Mouse (Mus musculus) left cerebral cortex, postnatal 4 days (tissue): ENCODE data around the gene Krt19. TPM values are rescaled to one million over a fixed set of nuclear protein-coding genes. Genes with fewer than 3 reads are reported as not detected.
A peak's percentile ranks its signal among the peaks of the same experiment; 100 is the strongest.

ENCODE experiments used
- DNase-seq: peaks from one replicate; pipeline ENCODE4 v3.0.0-alpha.2; 2022
- intact Hi-C: fragments of 180-260 bp; cut with DNase I; formaldehyde crosslinking; loops from one replicate; pipeline ENCODE4 v1.15.1; 2025
- total RNA-seq, 2 experiments: library from RNA; stranded (reverse); gene quantifications; 2 replicates each; pipeline ENCODE4 v1.2.3; 2021

The Krt19 gene
- 1 to 10 TPM; 1.2 to 1.5 TPM for total RNA-seq

DNA sequence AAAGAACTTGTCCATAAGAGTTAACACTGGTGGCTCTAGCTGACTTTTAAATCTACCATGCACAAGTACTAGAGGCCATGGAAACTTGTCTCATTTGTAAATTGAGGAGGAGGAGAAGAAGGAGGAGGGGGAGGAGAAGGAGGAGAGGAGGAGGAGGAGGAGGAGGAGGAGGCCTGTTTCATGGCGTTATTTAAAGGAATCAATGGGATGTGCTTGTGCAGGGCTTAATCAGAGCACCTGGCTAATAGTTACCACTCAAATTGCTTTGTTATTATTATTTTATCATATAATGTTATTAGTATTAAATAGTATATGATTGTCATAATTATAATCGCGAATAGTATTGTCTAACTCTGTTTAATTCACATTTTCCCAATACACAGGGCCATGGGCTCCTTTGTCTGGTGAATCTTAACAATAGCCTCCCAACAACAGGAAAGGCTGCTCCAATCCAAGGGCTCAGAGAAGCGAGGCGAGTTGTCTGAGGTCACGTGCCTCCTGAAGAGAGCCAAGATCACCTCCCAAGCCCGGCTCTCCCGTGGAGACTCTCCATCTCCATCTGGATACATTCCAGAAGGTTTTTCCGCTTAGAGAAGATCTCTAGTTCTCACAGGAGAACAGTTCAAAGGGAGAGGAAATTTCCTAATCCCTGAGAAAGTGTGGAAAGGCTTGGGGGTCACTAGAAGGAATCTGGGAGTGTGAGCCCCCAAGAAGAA, at the start of gene Krt19:
Krt19 (minus strand) TSS at position 51 of the 716 bp plus-strand sequence.
- no peak for DNase-seq
- intact Hi-C loops = no loop called here

GRCm38 (mm10) chr11:100192992-100193391, 44.5 kb upstream of the Krt19 start, which contains the start of gene Krt9:
Krt9 (minus strand) TSS chr11:100193246.
- intact Hi-C loops = no loop called here
- no peak for DNase-seq

- intact Hi-C loops = no loop called here
- DNase-seq = no peak
These were observed 43.4 kb upstream of the Krt19 start for GRCm38 (mm10) chr11:100191820-100192219.

DNA sequence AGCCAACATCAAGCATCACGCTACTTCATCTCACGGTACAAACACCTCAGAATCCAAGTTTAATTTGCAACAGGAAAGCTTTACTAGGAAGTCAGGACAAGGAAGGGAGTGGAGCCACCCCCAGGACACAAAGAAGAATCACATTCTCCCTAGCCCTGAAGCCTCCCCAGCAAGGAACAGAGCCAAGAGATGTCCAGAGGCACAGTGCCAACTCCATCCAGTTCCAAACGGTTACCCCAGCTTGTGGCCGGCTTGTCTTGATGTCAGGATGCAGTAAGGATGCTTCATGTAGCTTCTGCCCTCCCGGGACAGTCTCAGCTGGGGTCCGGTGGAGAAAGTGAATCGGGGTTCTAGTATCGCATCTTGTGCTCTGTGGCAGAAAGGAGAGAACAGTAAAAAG, 38.3 kb upstream of the Krt19 start:
- DNase-seq = peak; percentile 39
- intact Hi-C loops = no loop called here

- DNase-seq = no peak
- intact Hi-C loops = no loop called here
These were observed 33.3 kb upstream of the Krt19 start for GRCm38 (mm10) chr11:100181725-100182124.

- no peak for DNase-seq
- intact Hi-C loops = loop anchor here (10.0 kb wide), 1 partner anchor 96 kb away; no protein-coding TSS in a partner anchor
These were observed 30.8 kb upstream of the Krt19 start for GRCm38 (mm10) chr11:100179260-100179659.

- DNase-seq = no peak
- intact Hi-C loops = loop anchor here (10.0 kb wide), 1 partner anchor 96 kb away; no protein-coding TSS in a partner anchor
These were observed 29.8 kb upstream of the Krt19 start for GRCm38 (mm10) chr11:100178307-100178706.

GRCm38 (mm10) chr11:100176791-100177190, 28.3 kb upstream of the Krt19 start:
- intact Hi-C loops = loop anchor here (10.0 kb wide), 1 partner anchor 98 kb away; no protein-coding TSS in a partner anchor
- DNase-seq = no peak

- intact Hi-C loops = loop anchor here (2.0 kb wide), 1 partner anchor 704 kb away; no protein-coding TSS in a partner anchor
- DNase-seq = peak; percentile 76
These were observed 20.6 kb upstream of the Krt19 start for GRCm38 (mm10) chr11:100168765-100169762.

DNA sequence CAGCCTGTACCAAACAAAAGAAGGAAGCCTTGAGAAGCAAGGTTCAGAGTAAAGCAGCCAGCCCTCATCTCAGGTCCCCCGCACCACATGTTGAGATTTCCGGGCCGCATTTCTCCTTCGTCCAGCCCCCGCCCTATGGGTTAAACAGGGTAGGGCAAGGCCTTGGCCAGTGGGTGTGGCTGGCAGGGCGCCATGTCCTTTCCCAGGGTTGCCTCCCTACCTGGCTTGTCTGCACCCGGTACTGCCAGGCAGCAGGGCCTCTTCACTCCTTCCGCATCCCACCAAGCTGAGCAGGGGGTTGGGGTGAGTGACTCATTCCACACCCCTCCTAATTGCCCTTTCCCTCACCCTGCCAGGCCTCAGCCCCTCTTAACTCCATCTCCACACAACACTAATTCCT, 19.6 kb upstream of the Krt19 start:
- intact Hi-C loops = loop anchor here (2.0 kb wide), 1 partner anchor 703 kb away; no protein-coding TSS in a partner anchor
- no peak for DNase-seq

DNA sequence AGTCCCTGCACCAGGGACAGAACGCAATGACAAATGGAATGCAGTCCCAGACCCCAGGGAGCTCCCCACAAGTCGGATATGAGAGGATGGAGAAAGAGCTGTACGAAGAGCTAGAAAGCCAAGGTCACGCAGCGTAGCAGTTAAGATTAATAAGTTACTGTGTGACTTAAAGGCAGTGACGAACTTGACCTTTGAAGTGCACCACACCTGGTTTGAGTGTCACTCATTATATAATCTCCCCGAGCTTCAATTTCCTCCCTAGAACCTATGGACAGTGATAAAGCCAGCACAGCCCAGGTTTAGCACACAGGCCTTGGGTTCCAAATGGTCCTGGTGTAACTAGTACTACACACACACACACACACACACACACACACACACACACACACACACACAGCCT, 15.9 kb upstream of the Krt19 start:
- intact Hi-C loops = no loop called here
- DNase-seq = no peak

DNA sequence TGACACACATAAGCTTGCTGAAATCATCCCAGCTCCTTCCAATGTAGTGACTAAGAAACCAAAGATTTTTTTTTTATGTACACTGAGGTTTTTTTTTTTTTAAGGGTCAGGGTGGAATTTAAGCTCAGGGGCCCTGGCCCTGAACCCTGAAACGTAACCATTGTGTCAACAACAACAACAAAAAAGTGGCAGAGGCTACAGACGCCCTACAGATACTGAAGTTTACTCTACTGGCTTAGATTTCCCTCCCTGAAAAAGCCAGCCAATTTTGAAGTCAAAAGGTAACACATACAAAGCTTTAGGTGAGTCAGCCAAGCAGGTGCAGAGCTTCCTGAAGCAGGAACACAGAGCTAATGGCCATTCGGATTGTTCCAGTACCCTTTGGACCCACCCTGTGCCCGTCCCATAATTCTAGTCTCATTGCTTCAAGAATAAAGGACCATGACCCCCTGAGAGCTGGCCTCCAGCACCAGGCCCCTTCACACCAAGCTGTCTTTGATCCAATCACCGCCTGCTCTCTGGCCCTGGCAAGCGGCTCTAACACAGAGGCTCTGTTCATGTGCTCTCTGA, 9.5 kb upstream of the Krt19 start:
- DNase-seq = no peak

GRCm38 (mm10) chr11:100157331-100157730, 8.9 kb upstream of the Krt19 start:
- intact Hi-C loops = no loop called here

More for the DNA sequence above, 9.5 kb upstream of the Krt19 start:
- intact Hi-C loops = no loop called here

DNA sequence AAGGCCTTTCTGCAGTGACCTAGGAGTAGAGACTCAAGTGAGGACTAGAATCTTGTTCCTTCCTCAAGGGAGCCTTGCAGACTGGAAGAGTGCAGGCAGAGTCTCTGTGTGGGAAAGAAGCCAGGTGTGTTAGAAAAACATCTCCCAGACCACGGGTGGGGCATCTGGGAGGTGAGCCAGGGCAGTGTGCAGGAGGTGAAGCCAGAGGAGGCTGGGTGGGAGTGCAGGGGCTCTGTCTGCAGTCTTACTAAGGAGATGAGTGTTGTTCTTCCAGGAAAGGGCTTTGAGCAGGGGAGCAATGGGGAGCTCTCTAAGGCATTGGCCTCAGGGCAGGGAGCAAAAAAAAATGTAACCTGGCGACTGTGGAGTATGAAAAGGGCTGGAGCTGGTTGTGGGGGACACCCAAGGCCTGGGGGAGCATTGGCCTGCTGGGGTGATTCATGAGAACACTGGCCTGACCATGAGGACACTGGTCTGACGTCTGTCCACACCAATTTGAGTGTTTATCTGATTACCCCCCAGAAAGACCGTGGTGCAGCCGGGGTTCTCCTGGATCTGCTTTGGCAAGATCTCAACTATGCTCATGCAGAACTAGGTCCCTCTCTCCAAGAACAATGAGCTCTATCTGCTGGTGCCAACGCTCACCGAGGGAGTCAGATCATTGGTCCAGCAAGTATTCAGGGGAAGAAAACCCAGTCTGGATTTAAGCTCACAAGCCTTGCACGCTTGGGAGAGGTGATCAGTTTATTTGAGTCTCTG, 7.2 kb upstream of the Krt19 start:
- intact Hi-C loops = no loop called here
- no peak for DNase-seq

More at GRCm38 (mm10) chr11:100157331-100157730, 8.9 kb upstream of the Krt19 start:
- DNase-seq = no peak

DNA sequence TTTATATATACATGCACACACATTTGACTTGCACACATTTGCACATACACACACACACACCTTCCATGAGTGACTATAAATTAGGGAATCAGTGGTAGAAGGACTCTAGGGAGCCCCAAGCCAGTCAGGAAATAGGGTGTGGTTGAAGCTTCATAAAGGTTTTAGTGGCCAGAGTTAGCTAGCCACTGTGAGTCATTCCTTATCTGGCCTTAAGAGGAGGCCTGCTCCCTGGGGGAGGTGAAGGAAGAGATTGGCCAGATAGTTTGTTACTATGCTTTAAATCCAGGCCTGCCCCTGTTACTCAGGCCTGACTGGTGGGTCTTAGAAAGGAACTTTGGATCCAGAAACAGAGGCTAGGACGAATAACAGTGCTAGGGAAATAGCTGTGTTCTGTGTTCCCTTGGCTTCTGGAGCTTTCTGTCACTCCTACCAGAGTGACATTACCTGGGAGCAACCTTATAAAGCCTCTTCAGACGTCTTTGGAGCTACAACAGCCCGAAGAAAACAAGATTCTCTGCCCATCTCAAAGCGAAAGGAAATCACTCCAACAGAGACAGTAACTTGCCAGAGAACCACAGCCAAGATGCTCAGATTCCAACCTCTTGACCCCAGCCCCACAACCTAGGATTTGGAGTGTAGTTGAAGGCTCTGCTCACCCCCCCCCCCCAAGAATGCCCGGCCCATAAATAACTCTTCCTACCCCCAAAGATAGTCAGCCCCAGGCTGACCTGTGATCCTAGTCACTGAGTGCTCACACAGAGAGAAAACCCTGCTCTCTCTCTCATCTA, 705 bp downstream of the Krt19 start:
- no peak for DNase-seq
- intact Hi-C loops = no loop called here

GRCm38 (mm10) chr11:100145858-100146560, 2.5 kb downstream of the Krt19 start:
- intact Hi-C loops = no loop called here
- DNase-seq = no peak

- intact Hi-C loops = no loop called here
- no peak for DNase-seq
These were observed 3.4 kb downstream of the Krt19 start for GRCm38 (mm10) chr11:100145104-100145503.

DNA sequence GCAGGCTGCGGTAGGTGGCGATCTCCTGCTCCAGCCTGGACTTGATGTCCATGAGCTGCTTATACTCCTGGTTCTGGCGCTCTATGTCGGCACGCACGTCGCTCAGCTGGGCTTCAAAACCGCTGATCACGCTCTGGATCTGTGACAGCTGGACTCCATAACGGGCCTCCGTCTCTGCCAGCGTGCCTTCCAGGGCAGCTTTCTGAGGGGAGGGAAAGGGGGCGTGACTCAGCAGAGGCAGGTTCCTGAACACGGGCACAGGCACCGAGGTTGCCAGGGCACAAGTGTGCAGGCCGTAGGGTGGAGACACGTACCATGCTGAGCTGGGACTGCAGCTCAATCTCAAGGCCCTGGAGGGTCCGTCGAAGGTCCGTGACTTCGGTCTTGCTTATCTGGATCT, 7.5 kb downstream of the Krt19 start:
- intact Hi-C loops = no loop called here
- no peak for DNase-seq

- intact Hi-C loops = no loop called here
- DNase-seq = no peak
These were observed 9.1 kb downstream of the Krt19 start for GRCm38 (mm10) chr11:100139391-100139790.
